Mouse (Mus musculus): ENCODE data around the gene Crybb1. TPM values are rescaled to one million over a fixed set of nuclear protein-coding genes. Genes with fewer than 3 reads are reported as not detected.

Gene Crybb1
- polyA plus RNA-seq, 1 experiment from 2014 or later: 4.5 TPM

GRCm38 (mm10) chr5:112266011-112266777, 10.6 kb downstream of the Crybb1 start:
- Histone ChIP-seq H3K9ac (replicated peaks; ENCODE audit: low read depth, low read length) (no peak overlapping the region), H3K27me3 (ENCODE audit: control insufficient read depth, insufficient read depth, low read length) (no peaks in the 10 kb centered on the region), H3K4me3 (ENCODE audit: low read depth, low read length) (no peak overlapping the region), H3K4me1 (ENCODE audit: control insufficient read depth, insufficient read depth, low read length) (peaks cover 3% of the 10 kb centered on the region), H3K4me2 (ENCODE audit: low read depth, low read length) (no peak overlapping the region), H3K27ac (ENCODE audit: low read depth, low read length) (no peak overlapping the region), H3K9me3 (ENCODE audit: control insufficient read depth, low read length) (no peaks in the 10 kb centered on the region), H3K36me3 (ENCODE audit: control insufficient read depth, insufficient read depth, low read length) (no peaks in the 10 kb centered on the region)
- WGBS: 67% methylated on average over 9 of the region's 9 CpGs
- no peak for ATAC-seq (ENCODE audit: low read depth)

GRCm38 (mm10) chr5:112270764-112271541, 15.3 kb downstream of the Crybb1 start:
- H3K9ac ChIP-seq (replicated peaks; ENCODE audit: low read depth, low read length): 0 out of 2 replicates have a peak overlapping the region, but pooled peaks have one; percentile 13
- H3K27ac ChIP-seq (ENCODE audit: low read depth, low read length): no peak overlapping the region; the same call in 1 of the 2 replicates
- H3K27me3 ChIP-seq (ENCODE audit: control insufficient read depth, insufficient read depth, low read length): no peaks in the 10 kb centered on the region
- no peaks in the 10 kb centered on the region for H3K9me3 ChIP-seq (ENCODE audit: control insufficient read depth, low read length)
- H3K36me3 ChIP-seq (ENCODE audit: control insufficient read depth, insufficient read depth, low read length): no peaks in the 10 kb centered on the region
- ATAC-seq (ENCODE audit: low read depth): peak; percentile 42; the same call in 1 of the 2 replicates
- peaks cover 6% of the 10 kb centered on the region for H3K4me1 ChIP-seq (ENCODE audit: control insufficient read depth, insufficient read depth, low read length)
- H3K4me2 ChIP-seq (ENCODE audit: low read depth, low read length): peak overlapping the region; percentile 17; the same call in 1 of the 2 replicates
- WGBS: 26% methylated on average over 24 of the region's 24 CpGs
- H3K4me3 ChIP-seq (ENCODE audit: low read depth, low read length): no peak overlapping the region

GRCm38 (mm10) chr5:112272934-112273333, 17.3 kb downstream of the Crybb1 start:
- Histone ChIP-seq H3K4me1 (ENCODE audit: control insufficient read depth, insufficient read depth, low read length) (peaks cover 13% of the 10 kb centered on the region), H3K9ac (replicated peaks; ENCODE audit: low read depth, low read length) (no peak overlapping the region), H3K27me3 (ENCODE audit: control insufficient read depth, insufficient read depth, low read length) (no peaks in the 10 kb centered on the region), H3K4me2 (ENCODE audit: low read depth, low read length) (no peak overlapping the region), H3K27ac (ENCODE audit: low read depth, low read length) (no peak overlapping the region), H3K9me3 (ENCODE audit: control insufficient read depth, low read length) (no peaks in the 10 kb centered on the region), H3K4me3 (ENCODE audit: low read depth, low read length) (no peak overlapping the region), H3K36me3 (ENCODE audit: control insufficient read depth, insufficient read depth, low read length) (no peaks in the 10 kb centered on the region)
- ATAC-seq (ENCODE audit: low read depth): no peak
- WGBS: 76% methylated on average over 2 of the region's 2 CpGs

- no peak overlapping the region for H3K4me2 ChIP-seq (ENCODE audit: low read depth, low read length)
- H3K9me3 ChIP-seq (ENCODE audit: control insufficient read depth, low read length): no peaks in the 10 kb centered on the region
- no peak overlapping the region for H3K4me3 ChIP-seq (ENCODE audit: low read depth, low read length)
- H3K27ac ChIP-seq (ENCODE audit: low read depth, low read length): no peak overlapping the region
- H3K9ac ChIP-seq (replicated peaks; ENCODE audit: low read depth, low read length): no peak overlapping the region
- H3K27me3 ChIP-seq (ENCODE audit: control insufficient read depth, insufficient read depth, low read length): no peaks in the 10 kb centered on the region
- ATAC-seq (ENCODE audit: low read depth): no peak
- peaks cover 13% of the 10 kb centered on the region for H3K4me1 ChIP-seq (ENCODE audit: control insufficient read depth, insufficient read depth, low read length)
- H3K36me3 ChIP-seq (ENCODE audit: control insufficient read depth, insufficient read depth, low read length): no peaks in the 10 kb centered on the region
- WGBS: 43% methylated on average over 2 of the region's 2 CpGs
These were observed 18.3 kb downstream of the Crybb1 start for GRCm38 (mm10) chr5:112273746-112274463.

GRCm38 (mm10) chr5:112275021-112275804, 19.6 kb downstream of the Crybb1 start:
- ATAC-seq (ENCODE audit: low read depth): no peak
- no peaks in the 10 kb centered on the region for H3K36me3 ChIP-seq (ENCODE audit: control insufficient read depth, insufficient read depth, low read length)
- peak overlapping the region; percentile 61; the same call in 1 of the 2 replicates for H3K4me2 ChIP-seq (ENCODE audit: low read depth, low read length)
- no peaks in the 10 kb centered on the region for H3K27me3 ChIP-seq (ENCODE audit: control insufficient read depth, insufficient read depth, low read length)
- no peak overlapping the region for H3K4me3 ChIP-seq (ENCODE audit: low read depth, low read length)
- no peak overlapping the region for H3K27ac ChIP-seq (ENCODE audit: low read depth, low read length)
- H3K9ac ChIP-seq (replicated peaks; ENCODE audit: low read depth, low read length): no peak overlapping the region
- H3K4me1 ChIP-seq (ENCODE audit: control insufficient read depth, insufficient read depth, low read length): peaks cover 17% of the 10 kb centered on the region
- H3K9me3 ChIP-seq (ENCODE audit: control insufficient read depth, low read length): no peaks in the 10 kb centered on the region
- WGBS: 51% methylated on average over 4 of the region's 4 CpGs

GRCm38 (mm10) chr5:112276267-112276873, 20.8 kb downstream of the Crybb1 start, which contains the start of gene Tpst2:
Tpst2 (plus strand) TSS chr5:112276691.
- Histone ChIP-seq H3K9ac (replicated peaks; ENCODE audit: low read depth, low read length) (peak within 1 kb of the TSS; percentile 65), H3K9me3 (ENCODE audit: control insufficient read depth, low read length) (no peaks in the 10 kb centered on the region), H3K4me3 (ENCODE audit: low read depth, low read length) (peak within 1 kb of the TSS; percentile 65), H3K4me2 (ENCODE audit: low read depth, low read length) (peak within 1 kb of the TSS; percentile 90), H3K27ac (ENCODE audit: low read depth, low read length) (peak within 1 kb of the TSS; percentile 82), H3K36me3 (ENCODE audit: control insufficient read depth, insufficient read depth, low read length) (no peaks in the 10 kb centered on the region), H3K27me3 (ENCODE audit: control insufficient read depth, insufficient read depth, low read length) (no peaks in the 10 kb centered on the region), H3K4me1 (ENCODE audit: control insufficient read depth, insufficient read depth, low read length) (peaks cover 12% of the 10 kb centered on the region)
- WGBS: under 1% methylated on average over 56 of the region's 62 CpGs
- peak; percentile 93 for ATAC-seq (ENCODE audit: low read depth)

- 0 out of 2 replicates have a peak, but pooled peaks cover 11% of the 10 kb centered on the region for H3K4me1 ChIP-seq (ENCODE audit: control insufficient read depth, insufficient read depth, low read length)
- ATAC-seq (ENCODE audit: low read depth): peak; percentile 48
- WGBS: under 1% methylated on average over 24 of the region's 24 CpGs
These were observed 21.3 kb downstream of the Crybb1 start for GRCm38 (mm10) chr5:112276907-112277348.

More at GRCm38 (mm10) chr5:112276907-112277348, 21.3 kb downstream of the Crybb1 start:
- peak overlapping the region; percentile 39; the same call in 1 of the 2 replicates for H3K27ac ChIP-seq (ENCODE audit: low read depth, low read length)
- H3K9ac ChIP-seq (replicated peaks; ENCODE audit: low read depth, low read length): peak overlapping the region; percentile 65
- H3K4me2 ChIP-seq (ENCODE audit: low read depth, low read length): peak overlapping the region; percentile 90
- peak overlapping the region; percentile 65 for H3K4me3 ChIP-seq (ENCODE audit: low read depth, low read length)
- H3K27me3 ChIP-seq (ENCODE audit: control insufficient read depth, insufficient read depth, low read length): no peaks in the 10 kb centered on the region
- H3K9me3 ChIP-seq (ENCODE audit: control insufficient read depth, low read length): no peaks in the 10 kb centered on the region
- no peaks in the 10 kb centered on the region for H3K36me3 ChIP-seq (ENCODE audit: control insufficient read depth, insufficient read depth, low read length)
